Mouse (Mus musculus) MEL (cell line): Measurements from ENCODE around the gene Bicd2.
A peak's percentile ranks its signal among the peaks of the same experiment; 100 is the strongest.

Source experiments
- CHD1 ChIP-seq: IDR thresholded peaks from 2 replicates; pipeline ENCODE4 v1.6.1; 2012; ENCODE audit warnings: low read depth, mild to moderate bottlenecking, inconsistent platforms, low read length, improper control_type of control experiment
- CTCF ChIP-seq, 3 experiments: IDR thresholded peaks in 2 of 3; conservative IDR thresholded peaks in 1 of 3; 2 replicates each; pipeline ENCODE4 v1.5.1; 2011 to 2012; ENCODE audit warnings: low read length in 3 of 3, low read depth in 2 of 3, mild to moderate bottlenecking in 2 of 3, improper control_type of control experiment in 1 of 3, inconsistent platforms in 1 of 3, mixed read lengths in 1 of 3, moderate library complexity in 1 of 3; ENCODE audit not compliant: control insufficient read depth in 1 of 3, insufficient read depth in 1 of 3, poor library complexity in 1 of 3, severe bottlenecking in 1 of 3
- ELF1 ChIP-seq: IDR thresholded peaks from 2 replicates; pipeline ENCODE4 v1.6.1; 2014; ENCODE audit warnings: low read depth, mild to moderate bottlenecking, inconsistent platforms, low read length, improper control_type of control experiment, moderate library complexity
- JUND ChIP-seq: IDR thresholded peaks from 2 replicates; pipeline ENCODE4 v1.6.1; 2011; ENCODE audit warnings: low read depth, mild to moderate bottlenecking, improper control_type of control experiment, low read length
- MAFK ChIP-seq: IDR thresholded peaks from 2 replicates; pipeline ENCODE4 v1.6.1; 2011; ENCODE audit warnings: low read depth, mild to moderate bottlenecking, low read length, improper control_type of control experiment, borderline replicate concordance
- MAZ ChIP-seq: IDR thresholded peaks from 2 replicates; pipeline ENCODE4 v1.6.1; 2012; ENCODE audit warnings: low read depth, mild to moderate bottlenecking, inconsistent platforms, low read length, improper control_type of control experiment
- NRF1 ChIP-seq: IDR thresholded peaks from 2 replicates; pipeline ENCODE4 v1.6.1; 2014; ENCODE audit warnings: low read depth, mild to moderate bottlenecking, inconsistent platforms, low read length, improper control_type of control experiment, moderate library complexity; ENCODE audit not compliant: poor library complexity, insufficient read depth, severe bottlenecking
- POLR2A ChIP-seq, 2 experiments: IDR thresholded peaks; 2 replicates each; pipeline ENCODE4 v1.6.1; 2011 to 2012; ENCODE audit warnings: low read length in 2 of 2, mild to moderate bottlenecking in 2 of 2, control low read depth in 1 of 2, improper control_type of control experiment in 1 of 2, low read depth in 1 of 2, moderate library complexity in 1 of 2; ENCODE audit not compliant: control insufficient read depth in 1 of 2, insufficient read depth in 1 of 2, poor library complexity in 1 of 2
- POLR2AphosphoS2 ChIP-seq: IDR thresholded peaks from 2 replicates; pipeline ENCODE4 v1.6.1; 2011; ENCODE audit warnings: low read length, improper control_type of control experiment
- USF1 ChIP-seq: IDR thresholded peaks from 2 replicates; pipeline ENCODE4 v1.6.1; 2014; ENCODE audit warnings: low read depth, mild to moderate bottlenecking, inconsistent platforms, low read length, improper control_type of control experiment, moderate library complexity
- ZMIZ1 ChIP-seq: IDR thresholded peaks from 2 replicates; pipeline ENCODE4 v1.6.1; 2012; ENCODE audit warnings: low read depth, mild to moderate bottlenecking, inconsistent platforms, low read length, improper control_type of control experiment, moderate library complexity
- ZNF384 ChIP-seq: IDR thresholded peaks from 2 replicates; pipeline ENCODE4 v1.6.1; 2012; ENCODE audit warnings: low read depth, mild to moderate bottlenecking, inconsistent platforms, low read length, improper control_type of control experiment

DNA sequence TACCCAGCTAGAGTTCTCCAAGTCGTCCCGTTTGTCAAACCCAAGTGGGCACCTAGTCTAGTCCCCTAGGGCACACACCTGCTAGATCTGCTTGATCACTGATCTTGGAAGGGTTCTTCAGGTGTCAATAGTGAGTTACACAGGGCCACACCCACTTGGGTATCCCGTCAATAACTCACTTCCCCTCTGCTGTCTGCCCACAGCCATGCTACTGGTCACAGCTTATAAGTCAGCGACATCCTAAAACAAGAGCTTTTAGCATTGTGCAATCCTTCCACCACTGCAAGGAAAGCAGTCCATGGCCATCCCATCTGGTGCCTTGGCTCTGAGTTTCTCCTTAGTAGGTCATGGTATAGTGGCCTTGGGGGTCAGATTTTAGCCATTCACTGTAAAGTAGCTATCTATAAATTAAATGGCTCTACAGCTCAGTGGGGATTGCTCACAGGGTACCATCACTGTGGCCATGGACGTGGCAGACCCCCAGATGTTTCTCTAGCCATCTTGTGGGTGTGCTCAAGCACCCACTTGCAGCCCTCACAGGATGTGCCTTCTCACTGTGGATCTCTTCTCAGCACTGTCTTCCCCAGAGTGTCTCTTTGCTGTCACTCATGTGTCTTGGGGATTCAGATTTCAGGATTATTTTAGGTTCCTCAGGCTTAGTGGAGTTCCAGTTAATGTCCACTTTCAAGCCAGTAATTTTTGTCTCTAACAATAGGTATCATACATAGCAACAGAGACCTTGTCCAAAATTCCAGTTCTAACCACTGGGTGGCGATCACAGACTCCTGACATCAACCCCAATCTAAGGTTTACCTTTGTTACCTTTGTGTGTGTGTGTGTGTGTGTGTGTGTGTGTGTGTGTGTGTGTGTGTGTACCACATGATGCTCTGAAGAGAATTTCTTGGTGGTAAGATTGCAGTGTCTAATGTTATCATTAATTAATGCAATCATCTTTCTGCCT, 14.9 kb upstream of the Bicd2 start:
- TF ChIP-seq USF1 (no peak), POLR2AphosphoS2 (no peak), CHD1 (no peak), ZNF384 (no peak), JUND (no peak), CTCF (IDR thresholded peaks at IDR 0.05 in 2 of 3, conservative IDR thresholded peaks at IDR 0.05 in 1 of 3; ENCODE audit: control insufficient read depth in 1 of 3, insufficient read depth in 1 of 3, low read depth in 2 of 3, low read length in 3 of 3, poor library complexity in 1 of 3, severe bottlenecking in 1 of 3) (peak; percentile 48 to 80 (median 54)), POLR2A (IDR thresholded peaks at IDR 0.05; ENCODE audit: control insufficient read depth in 1 of 2, insufficient read depth in 1 of 2, low read depth in 1 of 2, low read length in 2 of 2, poor library complexity in 1 of 2) (no peak), ELF1 (no peak), MAZ (no peak), ZMIZ1 (no peak), MAFK (no peak), NRF1 (no peak)
